Mouse (Mus musculus): ENCODE results near the gene Nin.

The Nin gene

DNA sequence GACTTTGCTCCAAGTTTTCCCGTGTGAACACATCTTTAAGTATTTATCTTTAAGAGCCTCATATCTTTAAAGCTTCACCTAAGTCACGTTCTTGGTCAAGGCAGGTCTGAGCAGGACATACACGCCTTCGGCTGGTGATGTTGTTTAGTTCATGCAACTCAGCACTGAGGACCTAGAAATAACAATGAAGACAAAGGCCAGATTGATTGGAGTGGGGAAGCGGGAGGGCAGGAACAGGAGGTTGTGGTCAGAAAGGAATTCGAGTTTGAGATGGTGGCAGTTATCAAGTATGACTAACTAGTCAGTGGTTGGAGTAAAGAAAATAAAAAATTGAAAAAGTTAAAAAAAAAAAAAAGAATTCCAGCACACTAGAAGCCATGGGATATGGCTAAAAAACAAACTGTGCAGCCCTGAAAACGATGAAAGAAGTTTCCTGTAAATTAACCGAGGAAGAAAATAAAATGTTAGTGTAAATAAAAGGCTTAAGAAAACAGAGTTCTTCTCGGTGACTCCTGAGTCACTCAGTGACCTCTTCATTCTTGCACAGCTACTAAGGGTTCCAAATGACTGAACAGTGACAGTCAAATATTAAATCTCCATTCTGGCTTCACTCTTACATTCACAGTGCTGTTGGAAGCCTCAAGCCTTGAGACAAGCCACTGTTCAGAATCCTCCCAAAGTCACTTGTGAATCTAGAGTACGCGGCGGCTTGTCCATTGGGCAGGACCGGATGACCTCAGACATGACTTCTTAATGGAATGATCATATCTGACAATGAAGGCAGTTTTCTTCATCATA, 115.1 kb downstream of the Nin start:
- DNase-seq: no peak

DNA sequence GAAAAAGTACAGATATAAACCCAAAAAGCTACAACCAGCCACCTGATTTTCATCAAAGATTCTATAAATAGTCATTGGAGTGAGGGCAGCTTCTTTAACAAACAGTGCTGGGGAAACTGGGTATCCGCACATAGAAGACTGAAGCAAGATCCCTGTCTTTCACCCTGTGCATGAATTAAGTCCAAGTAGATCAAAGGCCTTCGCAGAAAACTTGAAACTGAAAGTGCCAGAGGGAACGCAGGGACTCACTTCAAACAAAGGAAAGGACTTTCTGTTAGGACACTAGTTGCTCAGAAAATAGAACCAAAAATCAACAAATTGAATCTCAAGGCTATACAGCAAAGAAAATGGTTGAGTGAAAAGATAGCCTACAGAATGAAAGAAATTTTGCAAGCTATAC, 118.1 kb downstream of the Nin start:
- no peak for DNase-seq

DNA sequence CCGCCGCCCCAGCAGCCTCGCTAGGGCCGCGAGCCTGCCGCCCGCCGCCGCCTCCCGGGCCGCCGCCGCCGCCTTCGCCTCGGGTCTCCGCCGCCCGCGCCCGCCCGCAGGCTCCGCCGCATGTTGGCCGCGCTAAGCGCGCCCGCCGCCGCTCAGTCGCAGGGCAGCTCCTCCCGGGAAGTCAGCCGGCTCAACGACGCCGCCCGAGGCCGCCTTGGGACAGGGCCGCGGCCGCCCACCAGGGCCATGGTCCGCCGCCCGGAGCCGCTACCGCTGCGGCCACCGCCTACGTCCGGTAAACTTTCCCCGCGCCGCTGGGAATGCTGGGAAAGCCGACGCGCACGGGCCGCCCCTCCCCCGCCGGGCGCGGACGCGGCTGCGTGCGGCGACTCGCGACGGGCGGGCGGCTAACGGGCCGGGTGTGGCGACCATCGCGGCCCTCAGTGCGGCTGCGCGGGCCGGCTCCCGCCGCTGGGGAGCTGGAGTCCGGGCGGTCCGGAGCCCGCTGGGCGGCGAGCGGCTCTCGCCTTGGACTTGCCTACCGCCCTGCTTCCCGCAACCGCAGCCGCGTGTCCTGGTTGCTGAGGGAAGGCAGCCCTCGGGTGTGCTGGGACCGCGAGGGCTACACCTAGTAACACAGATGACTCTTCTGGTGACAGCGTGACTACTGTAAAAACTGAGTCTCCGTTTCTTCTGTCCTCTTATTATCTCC, 126.6 kb downstream of the Nin start, which contains the start of gene Sav1:
Sav1 (minus strand) TSS at position 217 of the 712 bp plus-strand sequence.
- DNase-seq: peak; percentile 73

GRCm38 (mm10) chr12:69986241-69986762, 127.2 kb downstream of the Nin start:
- no peak for DNase-seq

- no peak for DNase-seq
Observed at GRCm38 (mm10) chr12:69985546-69985945, 128.0 kb downstream of the Nin start.

- peak; percentile 63 for DNase-seq
Observed at GRCm38 (mm10) chr12:69982874-69983273, 130.6 kb downstream of the Nin start.

DNA sequence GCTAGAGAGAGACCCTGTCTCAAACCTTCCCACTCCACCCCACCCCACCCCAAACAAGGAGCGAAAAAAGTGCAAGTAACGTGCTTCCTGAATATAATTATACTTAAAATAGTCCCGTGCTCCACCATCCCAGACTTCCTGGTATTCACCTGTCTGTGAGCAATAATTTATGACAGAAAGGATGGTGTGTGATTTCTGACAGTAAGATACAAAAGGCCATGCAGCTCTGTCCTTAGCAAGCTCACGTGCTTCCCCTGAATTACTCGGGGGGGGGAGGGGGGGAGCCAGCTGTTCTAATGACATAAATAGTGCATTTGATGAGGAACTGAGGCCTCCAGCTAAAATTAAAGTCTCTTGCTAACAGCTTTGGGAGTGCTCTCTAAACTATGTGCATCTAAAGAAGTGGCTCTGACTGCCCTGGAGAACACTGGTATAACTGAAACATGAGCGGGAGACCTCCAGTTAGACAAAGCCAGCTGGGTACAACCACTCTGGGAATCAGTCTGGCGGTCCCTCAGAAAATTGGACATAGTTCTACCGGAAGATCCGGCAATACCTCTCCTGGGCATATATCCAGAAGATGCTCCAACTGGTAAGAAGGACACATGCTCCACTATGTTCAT, 136.0 kb downstream of the Nin start:
- DNase-seq: no peak

- no peak for DNase-seq
Observed at GRCm38 (mm10) chr12:69976688-69977087, 136.8 kb downstream of the Nin start.

GRCm38 (mm10) chr12:69973666-69974065, 139.9 kb downstream of the Nin start:
- DNase-seq: no peak

DNA sequence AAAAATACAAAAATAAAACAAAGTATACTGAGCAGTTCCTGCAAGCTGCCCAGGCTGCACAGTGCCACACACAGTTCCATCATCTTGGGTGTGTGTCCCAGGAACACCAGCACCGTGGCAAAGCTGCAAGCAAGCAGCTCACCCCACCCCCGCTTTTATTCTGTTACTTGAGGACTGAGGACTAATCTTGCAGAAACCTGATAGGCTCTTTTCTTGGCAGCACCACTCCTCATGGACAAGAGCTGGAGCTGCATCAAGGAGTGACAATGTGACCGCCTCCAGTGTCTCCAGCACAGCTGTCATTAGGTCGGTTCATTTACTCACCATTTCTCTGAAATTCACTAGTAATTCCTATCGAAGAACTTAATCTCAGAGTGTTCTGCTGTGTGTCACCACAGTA, 145.4 kb downstream of the Nin start:
- DNase-seq: no peak

GRCm38 (mm10) chr12:69967112-69967511, 146.4 kb downstream of the Nin start:
- DNase-seq: no peak

GRCm38 (mm10) chr12:69966071-69966470, 147.4 kb downstream of the Nin start:
- no peak for DNase-seq

- no peak for DNase-seq
Observed at GRCm38 (mm10) chr12:69965644-69966043, 147.9 kb downstream of the Nin start.

- peak; percentile 10 for DNase-seq
Observed at GRCm38 (mm10) chr12:69963141-69963540, 150.4 kb downstream of the Nin start.

DNA sequence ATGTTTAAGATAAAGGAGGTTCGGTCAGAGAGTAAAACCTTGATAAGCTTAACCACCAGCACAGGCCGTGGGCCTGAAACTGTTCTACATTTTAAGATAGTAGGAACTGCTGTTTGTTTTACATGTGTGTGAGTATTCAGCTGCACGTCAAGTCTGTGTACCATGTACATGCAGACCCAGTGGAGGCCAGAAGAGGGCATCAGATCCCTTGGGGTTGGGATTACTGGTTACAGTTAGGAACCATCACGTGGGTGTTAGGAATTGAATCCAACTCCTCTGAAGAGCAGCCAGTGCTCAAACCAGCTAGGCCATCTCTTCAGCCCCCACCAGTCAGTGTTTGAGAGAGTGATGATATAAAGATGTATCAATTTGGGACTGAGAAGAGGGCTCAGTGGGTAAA, 151.0 kb downstream of the Nin start:
- DNase-seq: peak; percentile 79

All from thymus, postnatal 4 days (tissue).